Mouse (Mus musculus) frontal cortex, adult 2 months (tissue): Measurements from ENCODE around the gene Ehbp1l1. TPM values are rescaled to one million over a fixed set of nuclear protein-coding genes. Genes with fewer than 3 reads are reported as not detected.

Source experiments
- DNase-seq, 2 experiments: peaks; one replicate each; pipeline ENCODE4 v3.0.0; 2022; ENCODE audit warnings: low spot score in 1 of 2; ENCODE audit errors: extremely low spot score in 1 of 2
- polyA plus RNA-seq: library from polyadenylated mRNA; depleted of rRNA; stranded (reverse); fragments of >200 nt; gene quantifications from 2 replicates; pipeline ENCODE4 v1.2.3, GENCODE M21; 2012; rRNA removed

The Ehbp1l1 gene
- polyA plus RNA-seq: 16.8 and 18.8 TPM in 2 replicates

DNA sequence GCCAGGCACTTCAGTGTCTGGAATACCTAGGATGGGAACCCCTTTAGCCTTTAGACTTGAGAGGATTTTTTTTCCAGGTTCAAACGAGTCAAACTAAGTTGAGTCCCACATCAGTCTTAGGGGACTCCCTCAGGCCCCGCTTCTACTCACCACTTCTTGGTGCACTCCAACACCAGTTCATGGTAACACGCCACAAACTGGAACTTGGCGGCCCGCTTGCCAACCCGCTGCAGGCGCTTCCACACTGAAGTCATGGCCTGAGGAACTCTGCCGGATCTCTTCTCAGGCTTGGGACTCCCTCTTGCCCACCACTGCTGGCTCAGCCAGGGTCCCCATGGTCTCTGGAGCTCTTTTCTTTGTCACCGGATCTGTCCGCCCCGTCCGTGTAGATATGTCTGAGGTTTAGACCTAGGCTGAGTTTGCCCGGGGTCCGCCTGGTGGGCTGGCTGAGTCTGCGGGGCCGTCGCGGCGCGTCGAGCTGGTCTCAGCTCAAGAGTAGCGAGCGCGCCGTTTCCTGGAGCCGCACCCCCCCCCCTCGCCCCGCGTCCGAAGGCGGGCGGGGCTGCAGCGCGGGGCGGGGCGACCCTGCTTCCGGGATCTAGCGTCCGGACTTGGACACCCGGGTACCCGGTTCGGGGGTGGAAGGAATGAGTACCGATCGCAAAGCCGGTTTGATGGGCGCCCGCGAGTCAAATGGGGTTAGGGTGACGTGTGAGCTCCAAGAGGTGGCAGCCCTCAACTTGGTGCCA lies at the start of gene Ehbp1l1:
TSS of gene Ehbp1l1 (minus strand) at position 551 of the 749 bp plus-strand sequence.
- DNase-seq: no peak

DNA sequence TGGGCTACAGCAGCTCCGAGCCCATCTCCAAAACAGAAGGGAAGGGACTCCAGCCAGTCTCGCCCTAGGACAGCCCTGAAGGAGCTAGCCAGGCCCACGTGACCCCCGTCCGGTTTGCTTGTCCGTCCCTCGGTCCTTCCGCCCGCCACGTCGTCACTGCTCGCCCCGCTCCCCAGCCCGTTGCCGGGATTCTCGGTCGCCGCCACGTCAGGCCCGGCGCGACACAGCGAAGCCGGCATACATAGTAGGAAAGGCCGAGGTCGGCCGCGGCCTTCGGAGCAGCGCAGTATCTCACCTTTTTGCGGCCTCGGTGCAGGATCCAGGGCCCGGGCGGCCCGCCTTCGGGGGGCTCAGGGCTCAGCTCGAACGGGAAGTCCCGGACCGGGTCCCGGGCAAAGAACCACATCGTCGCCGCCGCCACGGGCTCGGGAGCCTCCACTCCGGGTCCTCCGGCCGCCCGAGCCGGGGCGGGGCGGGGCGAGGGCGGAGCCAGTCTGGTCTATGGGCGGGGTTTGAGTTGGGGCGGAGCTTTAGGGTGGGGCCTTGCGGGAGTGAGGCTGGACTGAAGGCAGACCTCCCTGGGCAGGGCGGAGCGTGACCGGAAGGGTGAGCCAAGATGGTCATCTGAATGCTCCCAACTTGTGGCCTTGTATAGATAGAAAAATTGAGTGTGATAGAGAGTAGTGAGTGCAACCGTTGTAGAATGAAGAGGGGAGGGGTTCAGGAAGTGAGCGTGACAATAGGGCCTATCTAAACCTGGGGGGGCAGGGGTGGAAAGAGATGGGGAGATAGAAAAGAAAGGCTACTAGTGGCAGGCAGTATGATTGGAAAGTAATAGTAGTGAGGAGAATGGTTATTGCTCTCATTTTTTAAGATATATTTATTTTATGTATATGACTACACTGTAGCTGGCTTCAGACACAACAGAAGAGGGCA lies 45.1 kb upstream of the Ehbp1l1 start, which contains the start of gene Scyl1:
TSS of gene Scyl1 (minus strand) at position 495 of the 936 bp plus-strand sequence.
- DNase-seq: peak; percentile 72 to 91

DNA sequence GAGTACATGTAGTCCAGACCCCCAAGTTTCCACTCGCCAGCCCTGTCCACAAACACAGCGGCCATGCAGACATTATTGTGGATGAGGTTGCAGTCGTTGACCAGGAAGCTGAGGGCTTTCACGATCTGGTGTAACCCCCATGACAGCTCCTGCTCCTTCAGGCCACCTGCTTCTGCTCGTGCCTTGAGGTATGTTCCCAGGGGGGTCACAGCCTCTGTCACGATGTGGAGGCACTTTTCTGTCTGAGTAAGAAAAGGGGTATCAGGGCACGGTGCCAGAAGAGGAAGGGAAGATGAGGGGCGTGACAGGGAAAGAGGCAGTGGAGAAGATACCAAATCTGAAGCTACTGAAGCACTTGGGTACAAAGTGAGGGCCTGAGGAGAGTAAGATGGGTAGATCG lies 44.2 kb upstream of the Ehbp1l1 start:
- no peak for DNase-seq

DNA sequence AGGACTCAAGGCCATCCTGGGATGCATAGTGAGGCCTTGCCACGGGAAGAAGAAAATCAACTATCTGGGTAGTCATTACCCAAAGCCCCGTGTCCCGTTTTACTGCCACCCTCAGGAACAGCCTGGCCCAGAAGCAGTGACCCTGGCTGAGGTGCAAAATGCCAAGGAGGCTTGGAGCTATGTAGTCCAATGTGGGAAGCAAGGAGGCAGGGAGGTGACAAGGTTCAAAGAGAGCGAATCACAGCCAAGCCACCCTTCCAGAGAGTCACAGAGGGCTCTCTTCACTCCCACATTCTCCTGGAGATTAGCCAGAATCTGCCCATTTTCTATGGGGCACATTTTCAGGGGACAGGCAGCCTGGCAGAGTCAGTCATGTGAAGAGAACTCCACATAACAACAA lies 41.2 kb upstream of the Ehbp1l1 start:
- DNase-seq: no peak

DNA sequence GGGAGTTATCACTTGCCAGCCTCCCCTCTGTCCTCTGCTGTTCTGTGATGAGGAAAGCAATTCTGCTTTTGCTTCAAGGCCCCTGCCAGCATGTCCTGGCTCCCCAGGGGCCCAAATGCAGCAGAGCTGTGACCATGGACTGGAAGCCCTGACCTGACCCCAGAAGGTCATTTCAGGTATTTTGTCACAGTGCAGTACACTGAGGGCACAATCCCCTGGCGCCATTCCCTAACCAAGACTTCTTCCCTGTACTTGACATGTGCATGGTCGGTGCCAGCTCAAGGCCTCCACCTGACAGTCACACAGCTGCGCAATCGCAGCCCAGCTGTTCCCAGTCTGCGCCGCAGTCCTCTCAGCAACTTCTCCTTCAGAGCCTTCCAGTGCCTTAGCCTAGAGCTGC lies 37.0 kb upstream of the Ehbp1l1 start:
- no peak for DNase-seq

DNA sequence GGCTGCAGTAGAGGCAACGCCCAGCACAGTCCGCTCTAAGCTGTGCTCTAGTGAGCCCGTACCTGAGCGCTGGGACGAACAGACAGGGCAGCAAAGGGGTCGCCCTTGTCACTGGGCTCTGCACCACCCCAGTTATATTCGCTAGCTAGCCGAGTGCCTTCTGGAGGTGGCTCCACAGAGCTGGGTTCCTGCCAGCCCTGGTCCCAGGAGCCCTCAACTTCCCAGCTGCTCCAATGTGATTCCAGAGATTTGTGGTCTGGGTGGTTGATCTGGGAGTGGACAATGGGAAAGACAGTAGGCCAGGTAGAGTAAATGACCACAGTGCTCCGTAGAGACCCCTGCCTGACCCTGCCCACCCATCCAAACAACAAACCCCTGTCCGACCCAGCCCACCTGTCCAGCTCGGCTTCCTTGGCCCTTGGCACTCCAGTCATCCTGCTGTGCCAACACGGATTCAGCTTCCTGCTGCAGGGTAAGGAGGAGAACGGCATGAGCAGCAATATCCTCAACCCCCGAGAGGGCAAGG lies 32.8 kb upstream of the Ehbp1l1 start:
- DNase-seq: no peak

DNA sequence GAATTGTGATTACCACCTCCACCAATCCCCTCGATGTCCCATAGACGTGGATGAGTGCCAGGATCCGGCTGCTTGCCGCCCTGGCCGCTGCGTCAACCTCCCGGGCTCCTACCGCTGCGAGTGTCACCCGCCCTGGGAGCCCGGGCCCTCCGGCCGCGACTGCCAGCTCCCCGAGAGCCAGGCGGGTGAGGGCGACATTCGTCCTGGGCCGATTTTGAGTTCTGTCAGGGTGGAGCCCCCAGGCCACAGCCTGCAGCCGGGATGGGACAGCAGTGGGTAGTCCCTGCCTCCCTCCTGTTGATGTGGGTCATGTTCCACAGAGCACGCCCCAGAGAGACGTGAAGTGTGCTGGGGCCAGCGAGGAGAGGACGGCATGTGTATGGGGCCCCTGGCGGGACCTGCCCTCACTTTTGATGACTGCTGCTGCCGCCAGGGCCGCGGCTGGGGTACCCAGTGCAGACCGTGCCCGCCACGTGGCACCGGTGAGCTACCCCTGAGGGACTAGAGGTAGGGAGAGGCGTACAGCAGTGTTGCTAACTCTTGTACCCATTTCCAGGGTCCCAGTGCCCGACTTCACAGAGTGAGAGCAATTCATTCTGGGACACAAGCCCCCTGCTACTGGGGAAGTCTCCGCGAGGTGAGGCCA lies 31.0 kb upstream of the Ehbp1l1 start:
- no peak for DNase-seq

DNA sequence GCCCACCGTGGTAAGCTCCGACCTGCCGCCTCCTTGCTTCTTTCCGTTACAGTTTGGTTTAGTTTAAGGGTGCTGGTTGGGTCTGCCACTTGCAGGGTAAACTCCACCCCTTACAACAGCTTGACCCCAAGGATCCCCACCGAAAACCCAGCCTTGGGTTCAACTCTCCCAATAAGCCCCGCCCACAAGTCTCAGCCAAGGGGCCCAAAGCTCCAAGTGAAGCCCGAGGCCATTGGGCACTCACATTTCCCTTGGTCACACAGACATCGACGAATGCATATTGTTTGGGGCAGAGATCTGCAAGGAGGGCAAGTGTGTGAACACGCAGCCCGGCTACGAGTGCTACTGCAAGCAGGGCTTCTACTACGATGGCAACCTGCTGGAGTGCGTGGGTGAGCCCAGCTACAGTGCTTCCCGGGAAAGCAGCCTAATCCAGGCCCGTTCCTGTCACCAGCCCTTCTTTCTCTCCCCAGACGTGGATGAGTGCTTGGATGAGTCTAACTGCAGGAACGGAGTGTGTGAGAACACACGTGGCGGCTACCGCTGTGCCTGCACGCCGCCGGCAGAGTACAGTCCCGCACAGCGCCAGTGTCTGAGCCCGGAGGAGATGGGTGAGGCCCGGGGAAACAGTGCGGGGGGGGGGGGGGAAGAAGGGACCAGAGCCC lies 30.3 kb upstream of the Ehbp1l1 start:
- DNase-seq: peak; percentile 87 to 88

DNA sequence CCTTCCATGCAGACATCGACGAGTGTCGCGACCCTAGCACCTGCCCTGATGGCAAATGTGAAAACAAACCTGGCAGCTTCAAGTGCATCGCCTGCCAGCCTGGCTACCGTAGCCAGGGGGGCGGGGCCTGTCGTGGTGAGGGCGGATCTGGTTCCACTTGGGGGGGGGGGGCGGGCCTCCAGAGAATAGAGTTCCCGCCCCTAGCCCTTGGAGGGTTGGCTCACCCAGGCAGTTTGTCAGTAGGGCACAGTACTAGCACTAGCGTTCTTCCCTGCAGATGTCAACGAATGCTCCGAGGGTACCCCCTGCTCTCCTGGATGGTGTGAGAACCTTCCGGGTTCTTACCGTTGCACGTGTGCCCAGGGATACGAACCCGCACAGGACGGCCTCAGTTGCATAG lies 25.6 kb upstream of the Ehbp1l1 start:
- no peak for DNase-seq

DNA sequence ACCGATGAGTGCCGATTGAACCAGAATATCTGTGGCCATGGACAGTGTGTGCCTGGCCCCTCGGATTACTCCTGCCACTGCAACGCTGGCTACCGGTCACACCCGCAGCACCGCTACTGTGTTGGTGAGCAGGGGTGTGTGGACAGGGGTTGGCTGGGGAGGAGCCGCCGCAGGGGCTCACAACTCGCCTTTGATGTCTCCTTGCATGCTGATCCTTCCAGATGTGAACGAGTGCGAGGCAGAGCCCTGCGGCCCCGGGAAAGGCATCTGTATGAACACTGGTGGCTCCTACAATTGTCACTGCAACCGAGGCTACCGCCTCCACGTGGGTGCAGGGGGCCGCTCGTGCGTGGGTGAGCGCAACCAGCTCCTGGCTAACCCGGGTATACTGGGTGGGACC lies 24.8 kb upstream of the Ehbp1l1 start:
- no peak for DNase-seq

DNA sequence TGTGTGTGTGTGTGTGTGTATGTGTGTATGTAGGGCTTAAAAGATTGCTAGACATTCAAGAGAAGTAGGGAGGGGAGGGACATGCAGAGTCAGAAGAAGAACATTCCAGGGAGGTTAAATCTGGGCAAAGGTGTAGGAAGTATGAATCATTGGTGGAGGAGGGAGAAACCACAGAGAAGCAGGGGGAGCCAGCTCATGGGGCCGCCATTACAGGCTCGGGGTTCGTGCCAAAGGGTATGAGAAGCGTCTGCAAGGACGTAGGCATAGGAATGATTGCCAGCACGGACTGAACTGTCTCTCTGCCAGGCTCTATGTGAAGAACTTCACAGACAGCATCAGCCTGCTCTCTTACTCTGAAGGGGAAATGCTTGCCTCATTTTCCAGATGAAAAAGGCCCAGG lies 23.4 kb upstream of the Ehbp1l1 start:
- peak in 1 of 2 experiments; percentile 67 for DNase-seq

DNA sequence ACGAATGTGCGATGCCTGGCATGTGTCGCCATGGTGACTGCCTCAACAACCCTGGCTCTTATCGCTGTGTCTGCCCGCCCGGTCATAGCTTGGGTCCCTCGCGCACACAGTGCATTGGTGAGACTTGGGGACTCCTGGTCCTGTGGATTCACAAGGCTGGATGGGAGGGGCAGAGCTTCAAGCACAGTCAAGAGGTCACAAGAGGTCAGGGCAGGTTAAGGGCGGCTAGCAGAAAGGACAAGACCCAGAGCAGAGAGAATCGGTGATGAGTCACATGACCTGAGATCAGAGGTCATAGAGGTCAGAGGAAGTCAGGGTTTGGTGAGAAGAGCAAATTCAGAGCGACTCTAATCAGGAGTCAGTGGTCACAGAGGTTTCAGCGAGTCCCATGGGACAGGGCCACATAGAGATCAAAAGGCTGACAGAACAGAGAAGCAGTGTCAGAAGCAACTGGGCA lies 20.8 kb upstream of the Ehbp1l1 start:
- no peak for DNase-seq

DNA sequence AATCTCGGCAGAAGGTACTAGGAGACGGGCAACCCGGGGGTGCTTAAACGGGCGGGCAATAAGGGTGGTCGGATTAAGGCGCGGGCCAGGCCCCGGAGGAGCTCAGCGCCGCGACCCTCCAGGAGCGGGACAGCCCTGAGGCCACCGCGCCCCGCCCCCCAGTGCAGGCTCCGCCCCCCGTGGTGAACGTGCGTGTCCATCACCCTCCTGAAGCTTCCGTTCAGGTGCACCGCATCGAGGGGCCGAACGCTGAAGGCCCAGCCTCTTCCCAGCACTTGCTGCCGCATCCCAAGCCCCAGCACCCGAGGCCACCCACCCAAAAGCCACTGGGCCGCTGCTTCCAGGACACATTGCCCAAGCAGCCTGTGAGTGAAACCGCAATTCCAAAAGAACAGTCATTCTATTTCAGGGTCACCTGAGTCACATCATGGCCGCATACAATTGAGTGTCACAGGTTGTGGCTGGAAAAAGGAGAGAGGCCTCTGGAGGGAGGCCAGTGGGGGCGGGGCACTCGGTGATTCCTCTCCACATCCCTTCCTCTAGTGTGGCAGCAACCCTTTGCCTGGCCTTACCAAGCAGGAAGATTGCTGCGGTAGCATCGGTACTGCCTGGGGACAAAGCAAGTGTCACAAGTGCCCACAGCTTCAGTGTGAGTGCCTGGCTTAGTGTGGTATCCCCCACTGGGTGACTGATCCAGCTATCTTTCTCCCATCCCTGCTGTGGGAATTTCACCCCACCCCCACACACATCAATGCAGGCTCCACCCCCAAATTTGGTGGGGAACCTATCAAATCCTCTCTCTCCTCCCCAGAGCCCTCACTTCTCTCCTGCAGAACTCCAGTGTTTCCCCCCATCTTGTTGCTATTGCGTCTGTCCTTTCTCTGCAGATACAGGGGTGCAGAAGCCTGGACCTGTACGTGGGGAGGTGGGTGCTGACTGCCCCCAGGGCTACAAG lies 19.9 kb upstream of the Ehbp1l1 start:
- no peak for DNase-seq

DNA sequence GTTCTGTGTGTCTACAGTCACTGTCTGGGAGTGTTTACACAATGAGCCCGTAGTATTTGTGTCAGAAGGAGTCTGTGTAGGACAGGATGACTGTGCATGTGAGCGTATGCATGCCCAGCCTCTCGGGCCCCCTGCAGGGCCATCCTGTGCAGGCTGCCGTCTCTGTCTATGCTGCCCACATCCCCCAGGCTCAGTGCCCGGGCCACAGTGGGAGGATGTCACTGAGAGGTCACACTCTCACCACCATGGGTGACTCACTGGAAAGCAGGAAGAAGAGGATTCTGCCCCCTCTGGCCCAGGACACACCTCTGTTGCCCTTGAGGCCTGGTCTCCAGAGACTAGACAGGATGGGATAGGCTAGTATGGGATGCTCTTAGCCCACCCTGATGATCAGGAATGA lies 17.5 kb upstream of the Ehbp1l1 start:
- no peak for DNase-seq

DNA sequence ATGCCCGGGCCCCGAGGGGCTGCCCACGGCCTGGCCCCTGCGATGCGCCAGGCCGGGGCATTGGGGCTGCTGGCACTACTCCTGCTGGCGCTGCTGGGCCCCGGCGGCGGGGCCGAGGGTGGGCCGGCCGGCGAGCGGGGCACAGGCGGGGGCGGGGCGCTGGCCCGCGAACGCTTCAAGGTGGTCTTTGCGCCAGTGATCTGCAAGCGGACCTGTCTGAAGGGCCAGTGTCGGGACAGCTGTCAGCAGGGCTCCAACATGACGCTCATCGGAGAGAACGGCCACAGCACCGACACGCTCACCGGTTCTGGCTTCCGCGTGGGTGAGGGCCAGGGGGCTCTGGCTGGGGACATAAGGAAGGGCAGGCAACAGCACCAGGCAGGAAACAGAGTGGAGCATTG lies 16.1 kb upstream of the Ehbp1l1 start:
- no peak for DNase-seq

DNA sequence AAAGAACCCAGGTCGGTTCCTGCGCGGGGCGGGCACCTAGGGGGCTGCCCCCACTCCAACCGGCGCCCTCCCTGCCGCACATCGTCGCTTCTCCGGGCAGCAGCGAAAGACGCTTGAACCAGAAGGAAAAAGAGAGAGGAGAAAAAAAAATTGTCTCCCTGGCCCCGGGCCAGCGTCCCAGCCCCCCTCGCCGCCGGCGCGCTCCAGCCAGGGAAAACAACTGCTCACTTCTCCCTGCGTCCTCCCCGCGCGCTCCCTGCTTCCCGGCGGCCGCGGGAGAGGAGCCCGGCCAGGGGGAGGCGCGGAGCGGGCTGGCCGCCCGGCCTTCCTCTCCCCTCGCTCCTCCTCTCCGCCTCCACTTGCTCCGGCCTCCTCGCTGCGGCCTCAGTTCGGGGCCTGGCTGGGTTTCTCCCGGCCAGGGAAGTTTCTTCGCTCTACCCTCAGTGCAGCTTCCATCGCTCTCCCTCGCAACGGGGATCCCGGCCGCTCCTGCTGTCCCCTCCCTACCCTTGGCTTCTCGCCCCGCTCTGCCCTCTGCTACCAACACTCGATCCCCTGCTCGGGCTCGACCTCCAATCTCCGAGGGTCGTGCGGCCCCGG lies 15.6 kb upstream of the Ehbp1l1 start:
- peak in 1 of 2 experiments; percentile 75 for DNase-seq

DNA sequence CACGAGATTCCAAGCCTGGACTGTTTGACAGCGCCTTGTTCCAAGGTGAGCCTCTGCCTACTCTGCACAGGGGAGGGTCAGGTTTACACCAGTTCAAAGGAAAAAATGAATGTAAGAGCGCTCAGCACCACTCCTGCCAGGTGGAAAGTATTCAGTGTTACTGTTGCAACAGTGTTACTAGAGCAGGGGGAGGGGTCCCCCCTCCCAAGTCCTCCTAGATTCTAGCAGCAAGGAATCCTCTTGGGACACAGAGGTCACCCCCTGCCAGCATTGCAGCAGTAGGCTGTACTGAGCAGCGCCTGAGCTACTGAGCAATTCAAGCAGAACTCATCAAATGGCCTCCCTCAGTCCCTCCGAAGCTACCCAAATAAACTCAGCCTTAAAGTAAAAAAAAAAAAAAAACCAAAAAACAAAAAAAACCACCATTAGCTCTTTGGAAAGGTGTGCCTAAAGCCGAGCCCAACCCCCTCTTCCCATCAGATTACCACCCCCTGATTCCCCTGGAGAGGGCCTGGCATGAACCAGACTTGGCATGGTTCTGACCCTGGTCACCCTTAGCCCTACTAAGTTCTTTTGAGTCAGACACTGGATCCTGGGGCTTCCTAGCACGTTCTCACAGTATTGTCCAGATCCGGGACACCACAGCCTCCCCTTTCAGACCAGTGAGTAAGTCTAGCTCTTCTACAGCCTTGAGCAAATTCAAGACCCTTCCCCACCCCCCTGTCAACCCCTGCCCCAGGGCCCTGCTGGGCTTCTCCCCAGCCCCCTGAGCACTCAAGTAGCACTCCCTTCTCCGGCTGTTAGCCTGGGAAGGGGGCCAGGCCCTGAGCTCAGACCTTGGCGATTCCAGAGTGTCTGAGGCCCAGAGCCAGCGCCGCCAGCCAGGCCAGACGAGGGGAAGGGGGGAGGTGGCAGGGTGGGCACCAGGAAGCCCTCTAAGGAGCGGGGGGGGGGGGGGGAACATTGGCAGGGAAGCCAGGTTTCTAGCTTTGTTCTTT lies 14.5 kb upstream of the Ehbp1l1 start, which contains the start of gene Ltbp3:
TSS of gene Ltbp3 (plus strand) at position 585 of the 998 bp plus-strand sequence.
- DNase-seq: no peak
